Mouse (Mus musculus) stomach, embryonic 15.5 days (tissue): ENCODE data around the gene Olfr9. TPM values are rescaled to one million over a fixed set of nuclear protein-coding genes. Genes with fewer than 3 reads are reported as not detected.
"Not testable (repeated sequence)": the region's sequence is repeated elsewhere in the genome, so short reads cannot be mapped to it uniquely, and the experiment has no call there.

Source experiments
- ATAC-seq: fragments of 200-750 bp; cut with Nextera tagmentation; 2 replicates; pipeline ENCODE4 v1.8.0; 2017; ENCODE audit warnings: low read depth, moderate number of reproducible peaks, moderate TSS enrichment; ENCODE audit not compliant: insufficient read depth, low FRiP score
- H3K27ac ChIP-seq: fragments of 300-500 bp; sonication (generic); 2 replicates; pipeline ENCODE4 v1.5.1; 2015; ENCODE audit warnings: mild to moderate bottlenecking, inconsistent platforms
- H3K27me3 ChIP-seq: fragments of 300-500 bp; sonication (generic); replicated peaks from 2 replicates; pipeline ENCODE4 v1.6.1; 2015; ENCODE audit warnings: inconsistent platforms
- H3K36me3 ChIP-seq: fragments of 300-500 bp; sonication (generic); 2 replicates; pipeline ENCODE4 v1.6.1; 2015; ENCODE audit warnings: inconsistent platforms
- H3K4me1 ChIP-seq: fragments of 300-500 bp; sonication (generic); 2 replicates; pipeline ENCODE4 v1.6.1; 2015; ENCODE audit warnings: inconsistent platforms
- H3K4me2 ChIP-seq: fragments of 300-500 bp; sonication (generic); 2 replicates; pipeline ENCODE4 v1.6.1; 2015; ENCODE audit warnings: mild to moderate bottlenecking, inconsistent platforms
- H3K4me3 ChIP-seq: fragments of 300-500 bp; sonication (generic); replicated peaks from 2 replicates; pipeline ENCODE4 v1.5.1; 2015; ENCODE audit warnings: inconsistent platforms
- H3K9ac ChIP-seq: fragments of 300-500 bp; sonication (generic); 2 replicates; pipeline ENCODE4 v1.6.1; 2015; ENCODE audit warnings: inconsistent platforms
- H3K9me3 ChIP-seq: fragments of 300-500 bp; sonication (generic); 2 replicates; pipeline ENCODE4 v1.6.1; 2016; ENCODE audit warnings: inconsistent platforms
- WGBS: fragments of 180-500 bp; shearing (Covaris S2); methylation state at CpG from one replicate; pipeline ENCODE4 v1.1.7; 2015; 5-methylcytosine and 5-hydroxymethylcytosine counted together
- polyA plus RNA-seq: library from polyadenylated mRNA; unstranded; fragments of >200 nt; fragmentation: Nextera tagmentation; extraction: Ambion mirVana; gene quantifications from 2 replicates; pipeline ENCODE4 v1.2.1, GENCODE M21; 2015

Olfr9 gene
- polyA plus RNA-seq, 1 experiment from 2014 or later = not detected

DNA sequence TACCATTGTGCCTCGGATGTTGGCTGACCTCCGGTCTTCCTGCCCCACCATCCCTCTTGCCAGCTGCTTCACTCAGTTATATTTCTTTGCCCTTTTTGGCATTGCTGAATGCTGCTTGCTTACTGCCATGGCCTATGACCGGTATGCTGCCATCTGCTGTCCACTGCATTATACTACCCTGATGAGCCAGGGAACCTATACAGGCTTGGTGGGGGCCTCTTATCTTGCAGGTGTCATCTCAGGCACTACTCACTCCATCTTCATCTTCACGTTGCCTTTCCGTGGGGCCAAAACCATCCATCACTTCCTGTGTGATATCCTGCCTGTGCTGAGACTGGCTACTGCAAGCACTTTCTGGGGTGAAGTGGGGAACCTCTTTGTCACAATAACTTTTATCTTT, 22.3 kb downstream of the Olfr9 start:
- H3K36me3 ChIP-seq, H3K27ac ChIP-seq, ATAC-seq, H3K27me3 ChIP-seq, H3K4me1 ChIP-seq, H3K9me3 ChIP-seq, H3K4me2 ChIP-seq, H3K9ac ChIP-seq, H3K4me3 ChIP-seq: not testable (repeated sequence)
- WGBS = 54% methylated on average over 2 of the region's 5 CpGs

DNA sequence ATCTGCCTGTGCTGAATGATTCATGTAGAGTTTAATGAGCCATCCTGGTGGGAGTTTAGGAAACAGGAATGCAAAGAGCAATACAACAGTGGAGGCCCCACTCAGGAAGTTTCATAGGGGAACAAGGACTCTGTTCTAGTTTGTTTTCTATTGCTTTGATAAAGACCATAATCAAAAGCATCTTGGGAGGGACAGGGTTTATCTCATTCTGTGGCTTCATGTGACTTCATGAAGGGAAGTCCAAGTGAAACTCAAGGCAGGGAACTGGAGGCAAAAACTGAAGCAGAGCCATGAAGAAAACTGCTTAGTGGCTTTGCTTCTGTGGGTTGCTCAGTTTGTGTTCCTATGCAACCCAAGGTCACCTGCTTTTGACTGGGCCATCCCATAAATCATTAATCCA, 25.2 kb downstream of the Olfr9 start:
- Histone ChIP-seq H3K36me3 (no peaks in the 10 kb centered on the region), H3K4me1 (no peaks in the 10 kb centered on the region), H3K27me3 (no peaks in the 10 kb centered on the region), H3K9ac (no peak overlapping the region), H3K9me3 (no peaks in the 10 kb centered on the region), H3K4me3 (no peak overlapping the region), H3K4me2 (no peak overlapping the region), H3K27ac (no peak overlapping the region)
- ATAC-seq = no peak

DNA sequence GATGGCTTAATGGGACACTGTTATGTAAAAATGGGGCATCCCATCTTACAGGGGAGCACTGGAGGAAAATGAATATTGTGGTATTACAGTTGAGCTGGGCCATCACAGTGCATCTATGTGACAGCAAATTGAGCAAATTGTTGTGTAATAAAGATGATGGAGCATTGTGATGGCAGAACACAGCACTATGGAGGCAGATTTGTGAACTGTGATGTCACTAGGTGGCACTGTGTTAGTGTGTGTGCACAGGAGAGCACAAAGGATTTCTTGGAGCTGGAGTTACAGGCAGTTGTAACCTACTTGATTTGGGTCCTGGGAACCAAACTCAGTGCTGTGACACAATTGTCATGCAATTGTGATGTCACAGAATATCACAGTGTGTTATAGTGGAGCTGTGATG, 34.1 kb downstream of the Olfr9 start:
- no peak for ATAC-seq
- Histone ChIP-seq H3K9me3 (no peaks in the 10 kb centered on the region), H3K4me1 (no peaks in the 10 kb centered on the region), H3K27me3 (no peaks in the 10 kb centered on the region), H3K4me3 (no peak overlapping the region), H3K27ac (no peak overlapping the region), H3K36me3 (no peaks in the 10 kb centered on the region), H3K9ac (no peak overlapping the region), H3K4me2 (no peak overlapping the region)

DNA sequence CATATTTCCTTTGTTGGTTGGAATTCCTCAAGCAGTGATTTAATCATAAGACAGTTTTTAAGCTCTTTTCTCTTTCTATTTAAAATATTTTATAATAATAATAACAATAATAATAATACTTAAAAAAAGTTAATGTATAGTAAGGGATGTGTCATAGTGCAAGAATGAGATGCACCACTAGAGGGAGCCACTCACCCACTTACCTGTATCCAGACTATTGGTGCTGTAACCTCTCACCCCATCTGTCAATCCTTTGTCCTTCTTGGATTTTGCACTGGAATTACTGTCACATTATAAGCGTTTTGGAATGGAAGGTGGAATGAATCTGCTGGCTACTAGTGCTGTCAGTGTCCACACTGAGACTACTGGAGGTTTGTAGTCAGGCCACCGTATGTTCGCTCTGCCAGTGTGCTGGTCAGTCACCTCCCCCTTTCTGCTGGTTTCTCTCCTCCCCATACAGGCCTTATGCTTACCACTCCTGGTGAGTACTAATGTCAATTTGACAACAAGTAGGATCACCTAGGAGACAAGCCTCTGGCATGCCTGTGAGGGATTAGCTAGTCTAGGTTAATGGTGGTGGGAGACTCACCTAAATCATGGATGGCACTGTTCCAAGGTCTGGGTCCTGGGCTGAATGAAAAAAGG, 36.9 kb downstream of the Olfr9 start:
- 59% methylated on average over 3 of the region's 3 CpGs for WGBS
- no peak for ATAC-seq
- H3K4me2 ChIP-seq = no peak overlapping the region
- H3K27me3 ChIP-seq = no peaks in the 10 kb centered on the region
- H3K27ac ChIP-seq = no peak overlapping the region
- no peak overlapping the region for H3K4me3 ChIP-seq
- no peaks in the 10 kb centered on the region for H3K36me3 ChIP-seq
- no peak overlapping the region for H3K9ac ChIP-seq
- no peaks in the 10 kb centered on the region for H3K4me1 ChIP-seq
- no peaks in the 10 kb centered on the region for H3K9me3 ChIP-seq

DNA sequence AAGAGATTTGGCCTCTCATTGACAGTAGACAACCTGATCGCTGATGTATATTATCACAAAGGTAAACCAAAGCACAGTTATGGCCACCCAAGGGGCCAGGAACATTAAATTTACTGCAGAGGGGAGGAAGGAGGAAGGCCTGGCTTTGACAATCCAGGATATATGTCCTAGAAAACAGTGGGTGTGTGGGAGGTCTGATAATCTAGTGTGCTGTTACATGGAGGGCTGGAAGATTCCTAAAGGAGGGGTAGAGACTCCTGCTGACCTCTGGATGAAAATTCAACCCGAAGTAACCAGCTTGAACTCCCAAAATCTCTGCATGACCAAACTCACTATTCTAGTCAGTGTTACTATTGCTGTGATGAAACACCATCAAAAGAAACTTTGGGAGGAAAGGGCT, 39.1 kb downstream of the Olfr9 start:
- H3K9ac ChIP-seq = no peak overlapping the region
- 65% methylated on average over 2 of the region's 2 CpGs for WGBS
- H3K27ac ChIP-seq = no peak overlapping the region
- H3K27me3 ChIP-seq = no peaks in the 10 kb centered on the region
- H3K9me3 ChIP-seq = no peaks in the 10 kb centered on the region
- H3K4me3 ChIP-seq = no peak overlapping the region
- no peak overlapping the region for H3K4me2 ChIP-seq
- ATAC-seq = no peak
- no peaks in the 10 kb centered on the region for H3K36me3 ChIP-seq
- no peaks in the 10 kb centered on the region for H3K4me1 ChIP-seq

DNA sequence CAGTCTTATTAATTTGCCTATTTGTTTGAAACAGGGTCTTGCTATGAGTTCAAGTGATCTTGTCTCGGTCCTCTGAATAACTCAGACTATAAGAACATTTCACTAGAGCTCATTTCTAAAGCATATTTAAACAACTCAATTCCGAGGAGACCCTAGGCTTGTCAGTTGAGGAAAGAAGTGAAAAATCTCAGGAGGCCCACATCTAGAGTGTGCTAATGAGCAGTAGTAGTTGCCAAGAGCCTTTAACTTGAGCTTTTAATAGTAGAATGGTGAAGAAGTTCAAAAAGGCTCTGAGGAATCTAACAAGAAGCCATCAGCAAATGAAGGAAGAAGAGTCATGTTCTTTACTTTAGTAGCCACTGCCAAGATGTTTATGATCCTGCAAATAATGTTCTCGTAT, 50.6 kb downstream of the Olfr9 start, which contains the start of gene Olfr764-ps1:
Olfr764-ps1 (minus strand) TSS at position 101 of the 400 bp plus-strand sequence.
- Histone ChIP-seq H3K36me3 (no peaks in the 10 kb centered on the region), H3K27ac (no peak within 1 kb of the TSS), H3K4me2 (no peak within 1 kb of the TSS), H3K4me1 (no peaks in the 10 kb centered on the region), H3K4me3 (no peak within 1 kb of the TSS), H3K9ac (no peak within 1 kb of the TSS), H3K27me3 (no peaks in the 10 kb centered on the region), H3K9me3 (no peaks in the 10 kb centered on the region)
- WGBS = 81% methylated on average over 3 of the region's 3 CpGs
- ATAC-seq = no peak

Other genes with a start within 250 kb of the Olfr9 start
- 15.9 and 18.0 TPM in 2 replicates for gene Dgka, start 244.6 kb upstream of the Olfr9 start, polyA plus RNA-seq
- 36.1 TPM in 2 replicates for gene Pym1, start 241.5 kb upstream of the Olfr9 start, polyA plus RNA-seq
- gene Mmp19, start 198.5 kb upstream of the Olfr9 start, polyA plus RNA-seq = 1.2 and 2.0 TPM in 2 replicates
- gene Dnajc14, start 185.4 kb upstream of the Olfr9 start, polyA plus RNA-seq = 49.8 and 50.6 TPM in 2 replicates
- 15.4 and 16.3 TPM in 2 replicates for gene Tmem198b, start 185.1 kb upstream of the Olfr9 start, polyA plus RNA-seq
- gene Sarnp, start 172.1 kb upstream of the Olfr9 start, polyA plus RNA-seq = 187 and 207 TPM in 2 replicates
- 92.8 and 95.7 TPM in 2 replicates for gene Ormdl2, start 167.8 kb upstream of the Olfr9 start, polyA plus RNA-seq
- gene Gdf11, start 97.7 kb upstream of the Olfr9 start, polyA plus RNA-seq = 4.4 and 4.7 TPM in 2 replicates
- 693 and 758 TPM in 2 replicates for gene Cd63, start 88.4 kb upstream of the Olfr9 start, polyA plus RNA-seq
- 12.9 and 15.0 TPM in 2 replicates for gene Rdh5, start 66.5 kb upstream of the Olfr9 start, polyA plus RNA-seq
- gene Bloc1s1, start 65.4 kb upstream of the Olfr9 start, polyA plus RNA-seq = 190 and 208 TPM in 2 replicates
- gene Itga7, start 55.6 kb upstream of the Olfr9 start, polyA plus RNA-seq = 5.2 and 5.7 TPM in 2 replicates
- 2.2 and 2.8 TPM in 2 replicates for gene Mettl7b, start 28.4 kb upstream of the Olfr9 start, polyA plus RNA-seq
- gene Olfr763, start 21.4 kb downstream of the Olfr9 start, polyA plus RNA-seq = not detected in 2 replicates
- not detected in 2 replicates for gene Olfr764-ps1, start 50.5 kb downstream of the Olfr9 start, polyA plus RNA-seq
- not detected in 2 replicates for gene Olfr765, start 60.6 kb downstream of the Olfr9 start, polyA plus RNA-seq
- not detected in 2 replicates for gene Olfr766-ps1, start 79.5 kb downstream of the Olfr9 start, polyA plus RNA-seq
- not detected in 2 replicates for gene Olfr767, start 93.5 kb downstream of the Olfr9 start, polyA plus RNA-seq
- not detected in 2 replicates for gene Olfr768, start 109.9 kb downstream of the Olfr9 start, polyA plus RNA-seq
- not detected in 2 replicates for gene Olfr769, start 128.4 kb downstream of the Olfr9 start, polyA plus RNA-seq
- not detected in 2 replicates for gene Olfr770, start 149.6 kb downstream of the Olfr9 start, polyA plus RNA-seq
- not detected in 2 replicates for gene Olfr771, start 175.3 kb downstream of the Olfr9 start, polyA plus RNA-seq
- not detected in 2 replicates for gene Olfr772, start 188.5 kb downstream of the Olfr9 start, polyA plus RNA-seq
- gene Olfr773, start 198.0 kb downstream of the Olfr9 start, polyA plus RNA-seq = not detected in 2 replicates
- gene Olfr774, start 246.8 kb downstream of the Olfr9 start, polyA plus RNA-seq = not detected in 2 replicates